Mouse (Mus musculus): Measurements from ENCODE around the gene Ror1.

DNA sequence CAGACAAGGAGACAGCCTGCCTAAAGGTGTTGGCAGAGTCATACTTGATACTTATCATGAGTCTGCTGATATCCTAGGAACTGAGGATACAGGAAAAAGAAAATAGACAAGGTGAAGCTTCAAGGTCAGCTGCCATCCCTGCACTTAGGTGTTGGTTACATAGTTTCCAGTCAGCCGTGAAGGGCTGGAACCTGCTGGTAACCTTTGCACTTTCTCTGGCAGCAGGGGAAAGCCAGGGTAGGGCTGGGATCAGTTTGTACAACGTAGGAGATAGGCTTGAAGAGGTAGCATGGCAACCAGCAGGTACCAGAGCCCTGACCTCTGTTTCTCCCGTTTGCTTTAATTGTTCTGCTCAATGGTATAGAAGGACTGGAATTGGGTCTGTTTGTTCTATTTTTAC is 281.6 kb downstream of the Ror1 start:
- TF ChIP-seq EP300 (IDR thresholded peaks at IDR 0.05; ENCODE audit: insufficient read depth, low read depth, low read length) (no peak), POLR2A (IDR thresholded peaks at IDR 0.05; ENCODE audit: insufficient read depth, low read length) (no peak), CTCF (IDR thresholded peaks at IDR 0.05; ENCODE audit: low read depth, low read length) (no peak)
